Mouse (Mus musculus) spleen, adult 2 months (tissue): Measurements from ENCODE around the gene Gm9008. TPM values are rescaled to one million over a fixed set of nuclear protein-coding genes. Genes with fewer than 3 reads are reported as not detected.
"Not testable (repeated sequence)": the region's sequence is repeated elsewhere in the genome, so short reads cannot be mapped to it uniquely, and the experiment has no call there.

Source experiments
- DNase-seq, 2 experiments: peaks; one replicate each; pipeline versions ENCODE4 v3.0.0 to v3.0.0-alpha.2; 2012 to 2021; ENCODE audit warnings: low spot score in 2 of 2, low read depth in 1 of 2
- H3K27ac ChIP-seq: fragments of 200-500 bp; 2 replicates; pipeline ENCODE4 v1.5.1; 2012; ENCODE audit warnings: low read length, inconsistent platforms; ENCODE audit not compliant: insufficient read depth
- H3K27me3 ChIP-seq: fragments of 200-500 bp; 2 replicates; pipeline ENCODE4 v1.6.1; 2012; ENCODE audit warnings: mild to moderate bottlenecking, moderate library complexity, low read length, inconsistent platforms; ENCODE audit not compliant: control insufficient read depth, insufficient read depth
- H3K36me3 ChIP-seq: fragments of 200-500 bp; 2 replicates; pipeline ENCODE4 v1.6.1; 2012; ENCODE audit warnings: mild to moderate bottlenecking, low read length, inconsistent platforms; ENCODE audit not compliant: control insufficient read depth, insufficient read depth
- H3K4me1 ChIP-seq: fragments of 200-500 bp; 2 replicates; pipeline ENCODE4 v1.6.1; 2011; ENCODE audit warnings: inconsistent platforms; ENCODE audit not compliant: control insufficient read depth, insufficient read depth, insufficient read length
- H3K4me3 ChIP-seq: fragments of 200-500 bp; 2 replicates; pipeline ENCODE4 v1.5.1; 2011; ENCODE audit warnings: mild to moderate bottlenecking, inconsistent platforms; ENCODE audit not compliant: insufficient read depth, insufficient read length; ENCODE audit errors: extremely low read depth
- CTCF ChIP-seq: fragments of 200-500 bp; IDR thresholded peaks from 2 replicates; pipeline ENCODE4 v1.5.1; 2011; ENCODE audit warnings: mild to moderate bottlenecking, inconsistent platforms; ENCODE audit not compliant: insufficient read depth, insufficient read length, insufficient replicate concordance; ENCODE audit errors: extremely low read depth
- POLR2A ChIP-seq: fragments of 200-500 bp; IDR thresholded peaks from 2 replicates; pipeline ENCODE4 v1.6.1; 2011; ENCODE audit warnings: low read depth, low read length, inconsistent platforms
- WGBS: fragments of 180-500 bp; shearing (Covaris S2); methylation state at CpG from one replicate; pipeline ENCODE4 v1.1.7; 2018; 5-methylcytosine and 5-hydroxymethylcytosine counted together
- polyA plus RNA-seq: library from polyadenylated mRNA; depleted of rRNA; stranded (reverse); fragments of >200 nt; gene quantifications from 2 replicates; pipeline ENCODE4 v1.2.3, GENCODE M21; 2012; rRNA removed

The Gm9008 gene
- polyA plus RNA-seq: 3.8 and 4.2 TPM in 2 replicates

DNA sequence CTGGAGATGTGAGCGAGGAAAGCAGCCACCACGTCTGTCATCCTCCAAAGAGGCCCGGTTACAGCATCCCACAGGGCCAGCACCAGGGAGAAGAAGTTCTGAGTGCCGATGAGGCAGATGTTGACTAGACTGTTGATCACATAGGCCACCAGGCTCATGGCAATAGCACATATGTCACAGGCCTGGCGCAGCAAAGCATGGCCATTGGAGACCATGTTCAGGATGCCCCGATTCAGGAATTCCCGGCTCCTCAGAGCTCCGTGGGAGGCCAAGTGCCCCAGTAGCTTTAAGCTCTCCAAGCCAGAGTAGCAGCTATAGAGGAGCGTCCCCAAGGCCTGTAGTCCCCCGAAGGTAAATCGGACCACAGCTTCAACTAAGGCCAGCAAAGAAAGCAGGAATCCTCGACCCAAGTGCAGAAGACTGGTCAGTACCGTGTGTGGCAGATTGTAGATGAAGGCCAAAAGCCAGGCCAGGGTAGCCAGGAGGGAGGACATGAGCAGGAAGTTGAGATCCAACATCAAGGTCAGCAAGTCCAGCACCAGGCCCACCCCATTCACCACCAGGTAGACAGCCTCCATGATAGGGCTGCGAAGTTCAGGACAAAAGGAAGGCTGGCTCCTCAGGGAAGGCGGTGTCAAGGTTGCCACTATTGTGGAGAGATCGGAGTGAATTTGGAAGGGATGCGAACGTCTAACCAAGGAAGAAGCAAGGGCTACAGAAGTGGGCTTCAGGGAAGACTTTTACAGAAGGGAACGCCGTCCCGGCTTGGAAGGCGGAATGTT, at the start of gene Gm9008:
Gm9008 (minus strand) TSS at position 731 of the 782 bp plus-strand sequence.
- WGBS: 94% methylated on average over 18 of the region's 22 CpGs
- not testable (repeated sequence) for DNase-seq, H3K4me3 ChIP-seq, H3K4me1 ChIP-seq, H3K27me3 ChIP-seq, H3K36me3 ChIP-seq, H3K27ac ChIP-seq

DNA sequence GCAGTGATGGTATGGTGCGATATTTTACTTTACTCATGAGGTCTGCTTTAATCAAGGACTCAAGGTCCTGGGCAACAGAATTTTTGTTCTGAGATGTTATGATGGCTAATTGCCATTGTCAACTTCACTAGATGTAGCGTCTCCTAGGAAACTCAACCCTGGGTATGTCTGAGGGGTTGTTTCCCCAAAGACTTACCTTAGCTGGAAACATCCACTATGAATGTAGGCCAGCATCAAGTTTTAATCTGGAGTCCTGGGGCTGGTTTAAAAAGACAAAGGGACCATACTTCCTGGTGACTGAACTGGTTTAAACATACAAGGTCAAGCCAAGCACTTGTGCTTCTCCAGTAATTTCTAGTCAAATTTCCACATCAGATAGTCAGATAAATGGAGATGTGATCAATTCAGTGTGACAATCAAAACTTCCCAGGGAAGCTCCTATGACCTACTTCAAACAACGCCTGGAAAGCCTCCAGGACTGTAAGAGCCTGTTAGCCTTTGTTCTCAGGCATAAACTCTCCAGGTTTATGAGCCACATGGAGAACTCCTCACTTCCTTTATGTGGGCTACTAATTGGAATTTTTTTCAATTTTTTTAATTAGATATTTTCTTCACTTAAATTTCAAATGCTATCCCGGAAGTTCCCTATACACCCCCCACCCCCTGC, 24.5 kb upstream of the Gm9008 start:
- Histone ChIP-seq H3K36me3 (no peaks in the 10 kb centered on the region), H3K27ac (no peak overlapping the region), H3K4me1 (no peaks in the 10 kb centered on the region), H3K27me3 (no peaks in the 10 kb centered on the region), H3K4me3 (no peak overlapping the region)
- no peak for DNase-seq
- no peak for TF ChIP-seq POLR2A
- no peak for TF ChIP-seq CTCF
- WGBS: 88% methylated on average over 4 of the region's 4 CpGs

DNA sequence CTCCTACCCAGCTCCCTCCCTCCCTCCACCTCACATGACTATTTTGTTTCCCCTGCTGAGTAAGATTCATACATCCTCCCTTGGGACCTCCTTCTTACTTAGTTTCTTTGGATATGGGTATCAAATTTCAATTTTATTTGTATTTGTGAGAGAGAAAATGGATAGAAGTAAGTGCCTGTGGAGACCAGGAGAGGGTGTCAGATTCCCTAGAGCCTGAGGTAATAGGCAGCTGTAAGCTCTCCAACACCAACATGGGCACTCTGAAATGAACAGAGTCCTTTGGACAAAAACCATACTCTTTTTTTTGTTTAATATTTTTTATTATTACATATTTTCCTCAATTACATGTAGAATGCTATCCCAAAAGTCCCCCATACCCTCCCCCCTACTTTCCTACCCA, 12.6 kb upstream of the Gm9008 start:
- DNase-seq: no peak
- no peaks in the 10 kb centered on the region for H3K27me3 ChIP-seq
- no peak for TF ChIP-seq CTCF
- no peak for TF ChIP-seq POLR2A
- no peak overlapping the region for H3K27ac ChIP-seq
- H3K4me1 ChIP-seq: no peaks in the 10 kb centered on the region
- no peaks in the 10 kb centered on the region for H3K36me3 ChIP-seq
- no peak overlapping the region for H3K4me3 ChIP-seq

- H3K4me1 ChIP-seq, DNase-seq, H3K4me3 ChIP-seq, H3K27ac ChIP-seq, H3K27me3 ChIP-seq, H3K36me3 ChIP-seq: not testable (repeated sequence)
- WGBS: 94% methylated on average over 10 of the region's 12 CpGs
Measured at GRCm38 (mm10) chr6:76496335-76496734, 1.2 kb downstream of the Gm9008 start.

DNA sequence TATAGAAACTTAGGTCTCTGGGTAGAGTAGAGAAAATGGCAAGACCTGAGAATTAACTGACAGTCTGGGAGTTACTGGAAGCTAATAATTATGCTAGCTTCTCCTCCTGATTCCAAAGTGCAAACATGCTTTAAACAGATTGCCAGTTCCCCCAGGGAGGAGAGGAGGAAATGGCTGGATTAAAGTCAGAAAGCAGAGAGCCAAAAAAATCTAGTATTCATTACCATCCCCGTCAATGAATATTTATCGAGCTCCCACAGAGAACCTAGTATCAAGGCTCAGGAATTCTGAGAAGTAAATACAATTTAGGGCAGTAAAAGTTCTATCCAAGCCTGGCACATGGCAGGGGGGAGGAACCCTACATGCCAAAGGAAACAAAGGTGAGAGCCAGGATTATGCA, 29.4 kb downstream of the Gm9008 start:
- Histone ChIP-seq H3K27me3 (no peaks in the 10 kb centered on the region), H3K4me3 (no peak overlapping the region), H3K27ac (no peak overlapping the region), H3K4me1 (no peaks in the 10 kb centered on the region), H3K36me3 (no peaks in the 10 kb centered on the region)
- 42% methylated on average over 2 of the region's 2 CpGs for WGBS
- no peak for TF ChIP-seq CTCF
- no peak for TF ChIP-seq POLR2A
- no peak for DNase-seq
